Mouse (Mus musculus) liver, embryonic 14.5 days (tissue): ENCODE data around the gene Bmt2. TPM values are rescaled to one million over a fixed set of nuclear protein-coding genes. Genes with fewer than 3 reads are reported as not detected.

Experiments
- ATAC-seq: fragments of 200-750 bp; cut with Nextera tagmentation; 2 replicates; pipeline ENCODE4 v1.8.0; 2017; ENCODE audit warnings: moderate number of reproducible peaks, mild to moderate bottlenecking, moderate library complexity; ENCODE audit not compliant: insufficient read depth
- DNase-seq, 3 experiments: peaks; one replicate each; pipeline ENCODE4 v3.0.0-alpha.2; 2012 to 2013; ENCODE audit warnings: low read depth in 3 of 3, low spot score in 3 of 3
- H3K27ac ChIP-seq: fragments of 300-500 bp; sonication (generic); 2 replicates; pipeline ENCODE4 v1.5.1; 2014; ENCODE audit warnings: moderate library complexity, mild to moderate bottlenecking, control low read depth, inconsistent platforms
- H3K27me3 ChIP-seq: fragments of 300-500 bp; sonication (generic); 2 replicates; pipeline ENCODE4 v1.6.1; 2014; ENCODE audit warnings: mild to moderate bottlenecking, low read length, moderate library complexity; ENCODE audit not compliant: control insufficient read depth, insufficient read depth
- H3K36me3 ChIP-seq: fragments of 300-500 bp; sonication (generic); replicated peaks from 2 replicates; pipeline ENCODE4 v1.6.1; 2014; ENCODE audit warnings: low read depth; ENCODE audit not compliant: control insufficient read depth, insufficient read depth
- H3K4me1 ChIP-seq, 2 experiments: fragments of 200-500 bp in 1 of 2; fragments of 300-500 bp in 1 of 2; sonication (generic) in 1 of 2; replicated peaks; 2 replicates each; pipeline ENCODE4 v1.6.1; 2012 to 2014; ENCODE audit warnings: antibody characterized with exemption in 1 of 2, inconsistent platforms in 1 of 2, low read length in 1 of 2; ENCODE audit not compliant: control insufficient read depth in 2 of 2, insufficient read depth in 2 of 2
- H3K4me2 ChIP-seq: fragments of 300-500 bp; sonication (generic); 2 replicates; pipeline ENCODE4 v1.6.1; 2014; ENCODE audit warnings: low read depth, mild to moderate bottlenecking, control low read depth, moderate library complexity
- H3K4me3 ChIP-seq, 2 experiments: fragments of 200-500 bp in 1 of 2; fragments of 300-500 bp in 1 of 2; sonication (generic) in 1 of 2; 2 replicates each; pipeline ENCODE4 v1.5.1; 2012 to 2014; ENCODE audit warnings: low read depth in 2 of 2, low read length in 2 of 2, mild to moderate bottlenecking in 2 of 2, control low read depth in 1 of 2, inconsistent platforms in 1 of 2, moderate library complexity in 1 of 2; ENCODE audit not compliant: insufficient read depth in 1 of 2
- H3K9ac ChIP-seq: fragments of 300-500 bp; sonication (generic); replicated peaks from 2 replicates; pipeline ENCODE4 v1.6.1; 2014; ENCODE audit warnings: mild to moderate bottlenecking, control low read depth, moderate library complexity
- H3K9me3 ChIP-seq: fragments of 300-500 bp; sonication (generic); 2 replicates; pipeline ENCODE4 v1.6.1; 2016; ENCODE audit warnings: low read length, mixed read lengths; ENCODE audit not compliant: control insufficient read depth
- CTCF ChIP-seq: IDR thresholded peaks from 2 replicates; pipeline ENCODE4 v1.5.1; 2016; ENCODE audit warnings: antibody characterized with exemption, low read depth, control low read depth
- EP300 ChIP-seq: IDR thresholded peaks from 2 replicates; pipeline ENCODE4 v1.6.1; 2016; ENCODE audit warnings: antibody characterized with exemption, low read depth
- WGBS: fragments of 180-500 bp; shearing (Covaris S2); extraction: QIAGEN DNeasy Blood & Tissue Kit; methylation state at CpG from one replicate; pipeline ENCODE4 v1.1.7; 2014; ENCODE audit not compliant: insufficient replicate concordance; 5-methylcytosine and 5-hydroxymethylcytosine counted together
- polyA plus RNA-seq, 2 experiments: library from polyadenylated mRNA; depleted of rRNA in 1 of 2; stranded (reverse) in 1 of 2; unstranded in 1 of 2; fragments of >200 nt; fragmentation: Nextera tagmentation in 1 of 2; extraction: Ambion mirVana in 1 of 2; gene quantifications; 2 replicates each; pipeline versions ENCODE4 v1.2.1 to v1.2.3; 2012 to 2014

Bmt2 gene
- polyA plus RNA-seq, 2 experiments = 2.2 to 3.0 TPM

DNA sequence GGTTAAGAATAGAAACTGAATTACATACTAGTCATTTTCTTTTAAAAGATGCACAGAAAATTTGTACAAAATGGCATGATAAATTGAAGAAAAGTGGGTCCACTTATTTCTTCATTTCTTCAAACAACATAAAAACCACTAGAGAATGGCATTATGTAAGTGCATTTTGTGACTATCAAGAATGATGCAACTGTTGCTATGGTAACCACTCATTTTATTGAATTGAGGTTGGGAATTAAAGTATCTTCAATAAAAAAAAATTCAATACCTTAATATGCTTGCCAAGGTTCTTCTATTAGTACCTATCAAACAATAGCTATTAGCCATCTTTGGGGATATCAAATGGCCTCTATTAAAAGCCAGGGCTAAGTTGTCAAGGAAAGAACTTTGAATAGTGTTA lies 1.6 kb downstream of the Bmt2 start:
- Histone ChIP-seq H3K4me3 (no peak overlapping the region; a peak in 1 of 4 replicates), H3K4me1 (no peaks in the 10 kb centered on the region; a peak in 3 of 4 replicates), H3K9ac (no peak overlapping the region), H3K4me2 (peak overlapping the region; percentile 78), H3K9me3 (no peaks in the 10 kb centered on the region), H3K27ac (no peak overlapping the region), H3K27me3 (no peaks in the 10 kb centered on the region), H3K36me3 (no peaks in the 10 kb centered on the region)
- ATAC-seq = no peak
- no peak for DNase-seq
- no peak for TF ChIP-seq CTCF
- no peak for TF ChIP-seq EP300

DNA sequence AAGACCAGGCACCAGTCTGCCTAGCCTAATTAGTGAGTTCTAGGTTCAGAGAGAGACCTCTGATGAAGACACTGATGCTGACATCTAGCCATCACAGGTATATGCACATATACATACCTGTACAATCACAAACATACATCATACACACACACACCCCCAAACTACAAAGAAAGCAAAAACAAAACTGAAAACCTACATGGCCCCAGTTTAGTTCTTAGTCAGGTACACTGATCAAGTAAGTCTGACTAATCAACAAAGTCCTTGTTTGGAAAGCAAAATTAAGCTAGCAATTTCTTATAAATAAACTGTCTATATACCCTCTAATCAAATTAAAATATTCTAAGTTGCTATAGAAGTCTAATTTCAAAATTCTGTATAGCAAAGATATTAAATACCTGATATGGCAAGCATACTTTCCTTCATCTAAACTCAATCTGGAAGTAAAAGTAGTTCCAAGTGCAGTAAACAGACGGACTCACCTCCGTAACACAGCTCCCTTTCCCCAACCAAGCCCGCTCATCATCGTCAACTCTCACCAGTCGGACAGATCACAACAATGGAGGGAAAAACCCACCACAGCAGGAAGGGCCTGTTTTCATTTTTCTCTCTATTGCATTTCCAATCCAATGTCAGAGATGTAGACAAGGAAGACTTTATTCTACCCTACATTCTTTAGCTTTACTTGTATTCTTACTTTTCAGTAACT lies 3.0 kb downstream of the Bmt2 start:
- Histone ChIP-seq H3K4me2 (no peak overlapping the region), H3K27ac (no peak overlapping the region), H3K36me3 (no peaks in the 10 kb centered on the region), H3K9ac (no peak overlapping the region), H3K4me3 (no peak overlapping the region), H3K4me1 (no peaks in the 10 kb centered on the region; a peak in 3 of 4 replicates), H3K27me3 (no peaks in the 10 kb centered on the region), H3K9me3 (no peaks in the 10 kb centered on the region)
- WGBS = 85% methylated on average over 5 of the region's 5 CpGs
- no peak for DNase-seq
- TF ChIP-seq CTCF (no peak), EP300 (no peak)
- ATAC-seq = no peak

DNA sequence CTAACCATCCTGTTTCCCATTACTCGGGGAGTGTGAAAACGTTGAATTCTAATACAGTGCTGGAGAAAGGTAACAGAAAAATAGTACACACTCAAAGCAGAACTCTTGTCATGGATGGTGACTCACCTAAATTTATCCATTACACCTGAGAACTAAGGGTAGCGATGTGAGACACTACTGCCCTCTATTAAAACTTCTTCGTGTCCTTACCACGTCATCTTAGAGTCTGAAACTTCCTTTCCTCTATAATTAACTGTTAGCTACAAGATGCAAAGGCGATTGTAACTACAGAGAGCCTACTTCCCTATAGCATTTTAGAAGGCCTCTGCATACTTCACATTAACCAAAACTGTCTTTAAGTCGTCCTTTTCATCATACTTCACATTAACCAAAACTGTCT lies 12.1 kb downstream of the Bmt2 start:
- Histone ChIP-seq H3K36me3 (no peaks in the 10 kb centered on the region), H3K27ac (no peak overlapping the region), H3K9me3 (no peaks in the 10 kb centered on the region), H3K4me3 (no peak overlapping the region), H3K27me3 (no peaks in the 10 kb centered on the region), H3K4me1 (no peaks in the 10 kb centered on the region), H3K9ac (no peak overlapping the region), H3K4me2 (no peak overlapping the region)
- ATAC-seq = no peak
- TF ChIP-seq EP300 (no peak), CTCF (no peak)
- WGBS = 59% methylated on average over 7 of the region's 7 CpGs
- DNase-seq = no peak

DNA sequence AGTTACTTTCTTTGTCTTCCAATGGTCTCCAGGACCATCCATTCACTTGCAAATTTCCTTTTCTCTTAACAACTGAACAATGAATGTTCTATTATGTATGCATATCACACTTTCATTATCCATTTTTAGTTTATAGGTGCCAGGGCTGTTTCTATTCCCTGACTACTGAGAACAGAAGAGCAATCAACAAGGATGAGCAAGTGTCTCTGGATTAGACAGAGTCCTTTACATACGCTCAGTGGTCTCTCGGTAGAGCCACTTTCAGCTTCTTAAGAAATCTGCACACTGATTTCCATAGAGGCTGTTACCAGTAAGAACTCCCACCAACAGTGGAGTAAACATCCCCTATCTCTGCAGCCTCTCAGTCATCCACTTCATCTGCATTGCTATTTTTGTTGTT lies 19.8 kb downstream of the Bmt2 start:
- H3K27me3 ChIP-seq = no peaks in the 10 kb centered on the region

DNA sequence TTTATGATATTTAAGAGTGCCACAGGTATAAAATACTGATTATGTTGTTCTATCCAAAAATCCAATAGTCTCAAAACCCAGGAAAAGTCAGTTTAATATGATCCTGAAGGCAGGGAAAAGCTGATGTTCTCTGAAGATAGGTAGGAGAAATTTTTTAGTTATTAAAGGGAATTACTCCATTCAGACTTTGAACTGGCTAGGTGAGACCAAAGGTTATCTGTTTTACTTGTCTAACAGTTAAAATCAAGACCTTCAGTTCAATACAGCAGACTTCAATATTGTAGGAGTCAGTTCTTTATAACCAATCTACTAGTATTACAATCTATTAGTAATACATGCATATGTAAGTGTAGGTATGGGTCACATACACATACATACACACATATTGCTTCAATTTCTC lies 23.7 kb downstream of the Bmt2 start:
- DNase-seq = no peak
- no peak overlapping the region for H3K9ac ChIP-seq
- no peak overlapping the region for H3K27ac ChIP-seq
- TF ChIP-seq CTCF (no peak), EP300 (no peak)
- no peaks in the 10 kb centered on the region for H3K36me3 ChIP-seq
- H3K9me3 ChIP-seq = no peaks in the 10 kb centered on the region
- no peak overlapping the region for H3K4me3 ChIP-seq
- H3K27me3 ChIP-seq = no peaks in the 10 kb centered on the region
- H3K4me1 ChIP-seq = peaks cover 0 to 4% of the 10 kb centered on the region in 2 experiments; a peak in 3 of 4 replicates
- no peak for ATAC-seq
- no peak overlapping the region for H3K4me2 ChIP-seq

More for the DNA sequence above, 19.8 kb downstream of the Bmt2 start:
- ATAC-seq (no peak), DNase-seq (no peak)
- no peak overlapping the region for H3K4me3 ChIP-seq
- H3K27ac ChIP-seq = no peak overlapping the region
- H3K36me3 ChIP-seq = no peaks in the 10 kb centered on the region
- H3K4me2 ChIP-seq = no peak overlapping the region
- no peak overlapping the region for H3K9ac ChIP-seq
- 82% methylated on average over 2 of the region's 2 CpGs for WGBS
- H3K9me3 ChIP-seq = no peaks in the 10 kb centered on the region
- no peak for TF ChIP-seq EP300
- TF ChIP-seq CTCF = no peak
- H3K4me1 ChIP-seq = no peaks in the 10 kb centered on the region
